Mouse (Mus musculus) megakaryocyte, adult 5-6 weeks (primary cell): Measurements from ENCODE around the gene Adssl1. TPM values are rescaled to one million over a fixed set of nuclear protein-coding genes. Genes with fewer than 3 reads are reported as not detected.
A peak's percentile ranks its signal among the peaks of the same experiment; 100 is the strongest.

ENCODE experiments used
- ATAC-seq: 2 replicates; pipeline ENCODE4 v1.8.0; 2016; ENCODE audit warnings: mild to moderate bottlenecking, inconsistent platforms; ENCODE audit not compliant: poor library complexity, severe bottlenecking
- total RNA-seq, 2 experiments: library from RNA; stranded (forward) in 1 of 2; stranded (reverse) in 1 of 2; fragments of 153-499, 151-499 nt in 1 of 2; fragments of 221-1000, 200-1000 nt in 1 of 2; gene quantifications; 2 replicates each; pipeline versions ENCODE4 v1.2.3 to v1.2.4; 2015 to 2017

The Adssl1 gene
- total RNA-seq, 2 experiments from 2014 or later, result 72.3 to 82.1 TPM

DNA sequence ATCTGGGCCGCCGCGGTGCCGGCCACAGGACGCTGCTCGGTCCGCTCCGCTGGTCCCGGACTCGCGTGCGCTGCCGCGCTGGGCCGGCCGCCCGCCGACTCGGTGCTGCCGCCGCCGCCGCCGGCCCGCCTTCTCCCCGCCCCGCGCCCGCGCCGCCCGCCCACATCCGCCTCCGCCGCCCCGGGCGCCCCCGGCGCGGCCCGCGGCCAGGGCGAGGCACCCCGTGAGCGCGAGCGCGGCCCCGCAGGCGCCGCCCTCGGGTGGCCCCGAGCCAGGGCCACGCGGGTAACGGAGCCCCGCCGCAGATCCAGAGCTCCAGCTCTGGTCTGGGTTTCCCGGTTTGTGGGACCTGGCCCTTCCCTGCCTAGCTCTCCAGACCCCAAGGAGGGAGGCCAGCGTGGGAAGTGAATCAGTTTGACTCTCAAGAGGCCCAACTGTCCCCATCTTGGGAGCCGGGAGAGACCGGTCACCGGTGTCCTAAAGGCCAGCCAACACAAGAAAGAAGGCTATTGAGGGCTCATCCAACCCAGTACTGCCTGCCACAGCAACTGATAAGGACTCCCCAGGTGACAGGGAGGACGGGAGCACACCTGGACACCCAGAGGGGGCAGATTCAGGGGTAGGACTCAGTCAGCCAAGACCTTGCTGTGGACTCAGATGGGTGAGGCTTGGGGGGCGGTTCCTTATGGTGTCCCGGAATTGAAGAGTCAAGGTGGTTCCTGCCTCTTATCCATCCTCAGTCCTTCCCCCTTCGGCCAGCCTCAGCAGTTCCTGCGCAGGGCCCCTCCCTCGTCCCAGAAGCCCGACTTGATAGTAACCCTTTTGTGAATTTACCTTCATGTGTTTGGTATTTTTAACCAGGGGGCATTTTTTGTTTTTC, 54.5 kb downstream of the Adssl1 start, which contains the start of gene Akt1:
TSS of gene Akt1 (minus strand) at position 753 of the 880 bp plus-strand sequence.
- peak; percentile 41 for ATAC-seq

DNA sequence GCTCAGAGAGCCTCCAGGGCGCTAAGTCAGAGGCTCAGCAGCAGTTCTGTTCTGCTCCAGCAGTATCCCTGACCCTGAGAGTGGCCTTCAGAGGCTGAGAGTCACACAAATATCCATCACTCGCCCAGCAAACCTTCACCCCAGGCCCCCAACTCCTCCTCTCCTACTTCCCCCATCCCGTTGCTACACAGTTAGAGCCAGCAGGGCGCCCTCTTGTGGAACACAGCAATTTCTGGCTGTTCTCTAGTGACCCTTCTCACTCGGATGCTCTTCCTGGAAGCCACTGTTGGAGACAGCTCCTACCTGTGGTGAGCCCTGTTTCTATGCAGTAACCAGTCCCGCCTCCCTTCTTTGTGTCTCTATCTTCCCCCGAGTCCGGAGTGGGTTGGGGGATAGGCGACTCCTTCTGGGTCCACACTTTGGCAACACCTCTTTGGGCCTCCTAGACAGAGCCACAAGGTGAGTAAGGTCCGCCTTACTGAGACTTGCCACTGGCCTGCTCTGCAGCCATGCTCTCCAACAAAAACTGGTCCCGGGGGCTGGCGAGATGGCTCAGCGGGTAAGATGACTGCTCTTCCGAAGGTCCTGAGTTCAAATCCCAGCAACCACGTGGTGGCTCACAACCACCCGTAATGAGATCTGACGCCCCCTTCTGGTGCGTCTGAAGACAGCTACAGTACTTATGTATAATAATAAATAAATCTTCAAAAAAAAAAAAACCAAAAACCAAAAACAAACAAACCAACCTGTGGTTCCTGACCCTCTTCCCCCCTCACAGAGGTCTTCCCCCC, 55.6 kb downstream of the Adssl1 start:
- ATAC-seq, result peak; percentile 58

DNA sequence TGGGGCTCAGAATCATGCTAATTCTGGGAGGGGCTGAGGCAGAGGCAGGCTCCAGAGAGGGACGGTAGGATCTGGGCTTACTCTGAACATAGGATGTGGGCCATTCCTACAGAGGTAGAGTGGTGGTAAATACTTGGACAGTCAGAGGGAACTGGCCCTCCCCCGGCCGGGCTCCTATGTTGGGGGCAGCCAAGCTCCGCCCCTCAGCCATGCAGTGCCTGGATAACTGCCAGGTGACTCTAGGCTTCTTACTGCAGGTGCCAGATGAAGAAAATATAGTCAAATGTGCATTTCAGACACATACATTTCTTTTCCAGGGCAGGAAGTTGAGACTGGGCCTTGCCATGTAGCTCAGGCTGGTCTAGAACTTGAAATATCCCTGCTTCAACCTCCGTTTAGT, 57.2 kb downstream of the Adssl1 start:
- no peak for ATAC-seq

DNA sequence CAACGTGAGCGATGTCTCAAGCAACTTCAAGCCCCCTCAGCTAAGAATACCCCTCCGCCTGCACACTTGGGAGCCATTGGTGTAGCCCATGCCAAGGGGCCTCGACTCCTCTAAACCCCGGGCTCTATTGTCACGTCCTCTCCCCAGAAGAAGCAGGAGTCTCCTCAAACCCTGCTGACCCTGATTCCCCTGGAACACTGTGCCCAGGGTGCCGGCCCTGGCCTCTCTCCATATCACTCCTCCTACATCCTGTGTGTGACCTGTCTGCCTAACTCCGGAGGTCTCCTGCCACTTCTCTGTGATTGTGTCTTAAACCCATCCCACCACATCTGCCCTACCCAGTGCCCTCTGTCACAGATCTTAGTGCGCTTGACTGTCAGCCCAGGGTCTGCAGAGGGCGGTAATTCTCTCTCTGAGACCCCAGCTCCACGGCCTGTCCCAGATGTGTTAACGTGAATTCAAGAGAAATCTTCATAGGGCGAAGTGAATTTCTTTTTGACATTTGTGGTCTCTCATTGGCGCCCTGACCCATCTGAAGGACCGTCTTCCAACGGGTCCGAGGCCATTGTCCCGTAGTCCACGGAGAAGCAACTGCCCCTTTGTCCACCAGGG, 58.2 kb downstream of the Adssl1 start:
- no peak for ATAC-seq

DNA sequence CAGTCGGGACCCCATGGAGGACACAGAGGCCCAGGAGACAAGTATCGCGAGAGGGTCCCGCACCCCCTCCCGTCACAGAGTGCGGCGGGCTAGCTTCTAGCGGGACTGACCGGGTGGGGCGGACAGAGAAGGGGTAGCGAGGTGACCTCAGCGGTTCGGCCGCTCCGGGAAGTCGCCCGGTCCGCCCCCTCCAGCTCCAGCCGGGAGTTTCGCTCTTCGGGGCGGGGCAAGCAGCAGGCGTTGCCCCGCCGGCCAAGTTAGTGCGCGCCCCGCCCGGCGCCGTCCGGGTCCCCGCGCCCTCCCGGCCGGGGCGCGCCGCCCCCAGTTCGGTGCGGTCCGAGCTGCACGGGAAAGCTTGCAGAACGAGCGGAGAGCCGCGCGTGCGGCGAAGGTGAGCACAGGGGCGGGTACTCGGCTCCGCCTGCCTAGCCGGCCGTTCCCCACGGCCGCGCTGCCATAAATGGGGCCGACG, 58.7 kb downstream of the Adssl1 start, which contains the start of gene Zbtb42:
TSS of gene Zbtb42 (plus strand) at position 274 of the 472 bp plus-strand sequence.
- ATAC-seq, result peak; percentile 36

DNA sequence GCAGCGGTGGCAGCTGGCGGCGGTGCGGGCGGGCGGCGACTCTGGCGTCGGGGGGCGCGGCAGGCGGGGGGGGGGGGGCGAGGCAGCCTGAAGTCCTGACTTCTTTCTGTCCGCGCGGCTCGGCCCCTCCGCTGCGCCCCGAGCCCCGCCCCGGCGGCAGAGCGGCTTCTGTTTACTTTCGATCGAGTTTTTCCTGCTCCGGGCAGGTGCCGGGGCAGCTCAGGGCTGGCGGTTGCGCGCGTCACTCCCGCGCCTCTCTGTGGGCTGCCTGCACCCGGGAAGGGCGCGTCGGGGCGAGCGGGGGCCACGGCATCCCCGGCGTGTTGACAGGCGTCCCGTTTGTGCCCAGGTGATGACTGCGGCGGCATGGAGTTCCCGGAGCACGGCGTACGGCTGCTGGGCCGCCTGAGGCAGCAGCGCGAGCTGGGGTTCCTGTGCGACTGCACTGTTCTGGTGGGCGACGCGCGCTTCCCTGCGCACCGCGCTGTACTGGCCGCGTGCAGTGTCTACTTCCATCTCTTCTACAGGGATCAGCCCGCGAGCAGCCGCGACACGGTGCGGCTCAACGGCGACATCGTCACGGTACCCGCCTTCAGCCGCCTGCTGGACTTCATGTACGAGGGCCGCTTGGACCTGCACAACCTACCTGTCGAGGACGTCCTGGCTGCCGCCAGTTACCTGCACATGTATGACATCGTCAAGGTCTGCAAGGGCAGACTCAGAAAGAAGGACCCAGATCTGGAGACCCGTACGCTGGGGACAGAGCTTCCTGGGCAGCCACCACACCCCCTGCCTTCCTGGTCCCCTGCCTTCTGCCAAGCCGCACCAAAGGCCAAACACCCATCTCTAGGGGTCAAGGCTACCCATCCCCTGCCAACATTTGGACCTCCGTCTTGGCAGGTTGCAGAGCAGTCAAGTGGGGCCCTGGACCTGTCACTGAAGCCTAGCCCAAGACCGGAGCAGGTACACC, 59.5 kb downstream of the Adssl1 start:
- ATAC-seq, result peak; percentile 8; the same call in 1 of the 2 replicates

DNA sequence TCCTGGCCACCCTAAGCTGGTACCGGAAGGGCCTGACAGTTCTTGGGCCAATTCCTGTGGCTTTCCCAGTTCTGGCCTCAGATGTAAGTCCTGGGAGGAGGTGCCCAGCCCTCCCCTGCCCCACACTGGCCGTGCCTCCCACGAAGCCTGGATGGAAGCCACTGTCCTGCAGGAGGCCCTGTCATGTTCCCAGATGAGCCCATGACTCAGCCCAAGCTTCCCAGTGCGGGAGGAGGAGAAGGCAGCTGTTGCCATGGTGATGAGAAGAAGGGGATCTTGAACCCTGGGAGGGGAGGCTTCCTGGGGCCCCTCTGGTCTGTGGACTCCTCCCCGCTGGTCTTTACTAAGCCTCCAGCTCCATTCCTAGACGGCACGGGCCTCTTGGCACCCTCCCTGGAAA, 63.5 kb downstream of the Adssl1 start:
- ATAC-seq, result no peak

DNA sequence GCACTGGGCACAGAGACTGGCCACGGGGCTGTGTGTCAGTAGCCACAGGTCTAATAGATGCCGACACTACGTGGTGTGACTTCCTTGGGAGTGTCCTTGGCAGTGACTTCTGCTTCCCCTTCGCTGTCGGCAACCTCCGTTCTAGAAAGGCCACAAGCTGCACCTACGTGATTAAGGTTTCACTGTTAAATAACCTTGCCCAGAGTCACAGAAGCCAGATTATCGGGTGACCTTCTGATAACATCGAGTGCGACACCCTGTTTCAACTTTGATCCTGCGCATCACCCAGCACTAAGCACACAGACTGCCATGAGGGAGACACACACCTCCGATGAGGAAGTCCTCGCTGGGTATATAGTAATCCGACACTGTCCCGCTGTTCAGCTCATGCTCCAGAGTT, 68.6 kb downstream of the Adssl1 start:
- peak; percentile 92 for ATAC-seq

Other genes with a start within 250 kb of the Adssl1 start
- gene A530016L24Rik, start 130.6 kb upstream of the Adssl1 start, total RNA-seq (2015), result not detected in 2 replicates
- not detected in 2 replicates for gene A530016L24Rik, start 130.6 kb upstream of the Adssl1 start, total RNA-seq (2017)
- gene Tmem179, start 103.3 kb upstream of the Adssl1 start, total RNA-seq (2015), result not detected in 2 replicates
- not detected in 2 replicates for gene Tmem179, start 103.3 kb upstream of the Adssl1 start, total RNA-seq (2017)
- 28.0 and 34.3 TPM in 2 replicates for gene Inf2, start 31.3 kb upstream of the Adssl1 start, total RNA-seq (2015)
- gene Inf2, start 31.3 kb upstream of the Adssl1 start, total RNA-seq (2017), result 9.9 and 13.3 TPM in 2 replicates
- 116 and 130 TPM in 2 replicates for gene Siva1, start 24.6 kb downstream of the Adssl1 start, total RNA-seq (2015)
- gene Siva1, start 24.6 kb downstream of the Adssl1 start, total RNA-seq (2017), result 122 and 162 TPM in 2 replicates
- gene Akt1, start 54.8 kb downstream of the Adssl1 start, total RNA-seq (2015), result 112 and 121 TPM in 2 replicates
- gene Akt1, start 54.8 kb downstream of the Adssl1 start, total RNA-seq (2017), result 112 and 118 TPM in 2 replicates
- gene Zbtb42, start 58.8 kb downstream of the Adssl1 start, total RNA-seq (2015), result 6.4 and 9.0 TPM in 2 replicates
- 3.9 and 4.7 TPM in 2 replicates for gene Zbtb42, start 58.8 kb downstream of the Adssl1 start, total RNA-seq (2017)
- gene Cep170b, start 100.4 kb downstream of the Adssl1 start, total RNA-seq (2015), result 0.41 and 1.2 TPM in 2 replicates
- 0.20 and 0.22 TPM in 2 replicates for gene Cep170b, start 100.4 kb downstream of the Adssl1 start, total RNA-seq (2017)
- 532 and 545 TPM in 2 replicates for gene Pld4, start 140.6 kb downstream of the Adssl1 start, total RNA-seq (2015)
- 316 and 364 TPM in 2 replicates for gene Pld4, start 140.6 kb downstream of the Adssl1 start, total RNA-seq (2017)
- gene Ahnak2, start 182.6 kb downstream of the Adssl1 start, total RNA-seq (2015), result not detected in 2 replicates
- gene Ahnak2, start 182.6 kb downstream of the Adssl1 start, total RNA-seq (2017), result 0.04 and 0.15 TPM in 2 replicates
- gene Clba1, start 188.9 kb downstream of the Adssl1 start, total RNA-seq (2015), result 0.16 and 0.32 TPM in 2 replicates
- gene Clba1, start 188.9 kb downstream of the Adssl1 start, total RNA-seq (2017), result 0.40 and 0.69 TPM in 2 replicates
- 62.0 and 67.7 TPM in 2 replicates for gene Cdca4, start 209.4 kb downstream of the Adssl1 start, total RNA-seq (2015)
- gene Cdca4, start 209.4 kb downstream of the Adssl1 start, total RNA-seq (2017), result 48.9 and 57.9 TPM in 2 replicates
- gene Gpr132, start 248.2 kb downstream of the Adssl1 start, total RNA-seq (2015), result 20.0 and 25.8 TPM in 2 replicates
- 7.6 and 10.7 TPM in 2 replicates for gene Gpr132, start 248.2 kb downstream of the Adssl1 start, total RNA-seq (2017)